Mouse (Mus musculus): ENCODE data around the gene Bhlhb9.
"Not testable (repeated sequence)": the region's sequence is repeated elsewhere in the genome, so short reads cannot be mapped to it uniquely, and the experiment has no call there.

Bhlhb9 gene

DNA sequence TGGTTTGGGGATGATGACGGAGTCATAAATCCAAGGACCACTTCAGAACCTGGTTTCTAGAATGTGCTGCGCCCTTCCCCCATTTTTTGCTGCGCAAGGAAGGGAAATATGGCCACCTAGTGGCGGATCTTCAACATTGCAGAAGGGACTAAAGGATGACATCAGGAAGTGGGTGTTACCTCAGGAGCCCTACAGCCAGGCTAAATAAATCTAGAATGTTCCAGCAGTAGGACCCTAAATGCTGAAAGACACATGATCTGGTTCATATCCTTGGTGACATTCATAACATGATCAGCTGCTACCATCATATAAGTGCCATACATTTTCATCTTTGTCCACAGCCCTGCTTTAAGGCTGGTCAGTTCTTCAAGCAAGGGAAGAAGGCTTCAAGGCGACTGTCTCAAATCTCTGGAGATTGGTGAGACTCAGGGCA, at the start of gene Bhlhb9:
TSS of gene Bhlhb9 (plus strand) at position 383 of the 433 bp plus-strand sequence.
- peak; percentile 63 for DNase-seq

DNA sequence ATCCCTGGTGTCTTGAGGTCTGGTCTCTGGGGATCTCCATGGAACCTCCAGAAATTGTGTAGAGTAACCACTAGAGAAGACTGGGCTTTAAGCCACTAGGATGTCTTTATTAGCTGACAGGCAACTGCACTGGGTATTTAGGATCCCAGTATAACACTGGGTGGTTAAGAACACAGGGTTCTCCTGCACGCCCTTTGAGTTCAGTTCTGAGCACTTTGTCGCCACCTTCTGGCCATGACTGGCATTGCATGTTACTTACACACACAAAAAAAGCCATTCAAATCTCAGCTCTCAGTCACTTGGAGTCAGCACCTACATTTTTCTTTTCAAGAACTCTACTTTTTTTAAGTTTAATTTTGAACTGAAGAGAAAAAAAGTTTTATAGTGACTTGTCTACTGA, 44.6 kb upstream of the Bhlhb9 start:
- DNase-seq, result peak; percentile 62

DNA sequence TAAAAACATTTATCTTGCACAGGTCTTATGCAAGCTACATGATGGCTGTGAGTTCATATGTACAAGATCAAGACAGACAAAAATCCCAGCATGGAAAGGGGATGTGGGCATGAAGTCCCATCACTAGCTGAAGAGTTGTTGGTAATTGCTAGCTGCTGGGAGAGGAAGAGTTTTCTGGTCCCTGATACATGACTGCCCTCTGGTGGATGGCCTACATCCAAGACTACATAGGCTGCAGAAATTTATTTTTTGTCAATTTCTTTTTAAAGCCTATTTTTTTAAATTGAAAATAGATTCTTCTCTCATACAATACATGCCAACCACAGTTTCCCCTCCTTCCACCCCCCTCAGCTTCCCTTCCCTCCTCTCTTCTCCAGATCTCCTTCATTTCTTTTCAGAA, 35.7 kb upstream of the Bhlhb9 start:
- DNase-seq, result peak; percentile 5

DNA sequence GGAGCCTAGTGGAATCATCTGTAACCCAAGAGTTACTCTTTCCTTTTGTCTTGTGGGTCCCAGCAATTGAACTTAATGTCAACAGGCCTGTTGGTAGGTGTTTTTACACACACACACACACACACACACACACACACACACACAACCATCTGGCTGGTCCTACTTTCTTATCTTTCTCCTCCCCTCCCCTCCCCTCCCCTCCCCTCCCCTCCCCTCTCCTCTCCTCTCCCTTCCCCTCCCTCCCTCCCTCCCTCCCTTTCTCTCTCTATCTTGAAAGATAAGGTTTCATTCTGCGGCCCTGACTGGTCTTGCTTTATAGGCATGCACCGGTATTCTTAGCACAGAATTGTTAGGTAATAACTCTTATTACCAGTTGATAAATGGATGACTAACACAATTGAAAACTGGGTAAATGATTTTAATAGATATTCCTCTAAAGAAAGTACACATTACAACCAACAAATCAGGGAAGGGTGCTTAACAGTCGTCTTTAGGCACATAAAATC, 29.3 kb upstream of the Bhlhb9 start:
- DNase-seq, result no peak

DNA sequence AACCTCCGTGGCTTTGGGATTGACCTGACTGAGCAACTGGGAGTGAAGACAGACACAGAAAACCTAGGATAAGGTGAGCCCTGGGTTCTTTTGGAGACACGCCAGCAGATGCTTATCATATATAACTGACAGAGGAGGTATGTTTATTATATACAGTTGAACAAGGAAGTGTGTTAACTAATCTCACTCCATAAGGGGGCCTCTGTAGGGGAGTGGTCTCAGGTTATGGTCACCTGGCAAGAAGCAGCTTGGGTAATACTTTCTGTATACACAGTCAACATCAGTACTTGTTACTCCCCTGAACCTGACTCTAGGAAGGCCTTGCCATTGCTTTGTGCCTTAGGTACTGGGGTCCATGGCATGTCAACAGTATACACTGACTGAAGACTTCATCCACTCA, 28.8 kb upstream of the Bhlhb9 start:
- no peak for DNase-seq

DNA sequence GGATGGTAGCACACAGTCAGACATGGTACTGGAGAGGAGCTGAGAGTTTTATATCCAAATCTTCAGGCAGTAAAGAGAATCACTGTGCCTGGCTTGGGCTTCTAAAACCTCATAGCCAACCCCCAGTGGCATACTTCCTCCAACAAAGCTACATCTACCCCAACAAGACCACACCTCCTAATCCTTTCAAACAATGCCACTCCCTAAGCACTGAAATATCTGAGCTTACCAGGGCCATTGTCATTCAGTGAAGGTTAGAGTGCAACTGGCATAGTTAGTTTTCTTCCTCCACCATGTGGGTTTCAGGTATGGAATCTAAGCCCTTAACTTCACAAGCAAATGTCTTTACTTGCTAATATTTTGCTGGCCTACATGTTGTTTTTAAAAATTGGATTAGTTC, 5.9 kb upstream of the Bhlhb9 start:
- DNase-seq, result no peak

DNA sequence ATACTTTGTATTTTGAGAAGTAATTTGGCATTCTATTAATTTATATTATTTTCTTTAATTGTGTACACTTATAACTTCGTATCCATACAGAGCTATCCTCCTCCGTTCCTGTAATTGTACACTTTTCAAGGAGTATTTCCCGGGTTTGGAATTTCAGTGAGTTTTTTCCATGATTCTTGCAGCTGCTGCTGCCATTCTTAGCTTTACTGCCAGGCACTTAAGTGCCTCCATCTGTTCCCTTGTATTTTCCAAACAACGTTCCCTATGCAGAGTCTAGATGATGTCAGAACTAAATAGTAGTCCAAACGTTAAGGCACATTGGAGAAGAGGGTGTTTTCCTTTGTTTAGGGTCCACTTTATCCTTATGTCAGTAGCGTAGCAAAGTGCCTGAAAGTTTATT, 5.1 kb upstream of the Bhlhb9 start:
- no peak for DNase-seq

DNA sequence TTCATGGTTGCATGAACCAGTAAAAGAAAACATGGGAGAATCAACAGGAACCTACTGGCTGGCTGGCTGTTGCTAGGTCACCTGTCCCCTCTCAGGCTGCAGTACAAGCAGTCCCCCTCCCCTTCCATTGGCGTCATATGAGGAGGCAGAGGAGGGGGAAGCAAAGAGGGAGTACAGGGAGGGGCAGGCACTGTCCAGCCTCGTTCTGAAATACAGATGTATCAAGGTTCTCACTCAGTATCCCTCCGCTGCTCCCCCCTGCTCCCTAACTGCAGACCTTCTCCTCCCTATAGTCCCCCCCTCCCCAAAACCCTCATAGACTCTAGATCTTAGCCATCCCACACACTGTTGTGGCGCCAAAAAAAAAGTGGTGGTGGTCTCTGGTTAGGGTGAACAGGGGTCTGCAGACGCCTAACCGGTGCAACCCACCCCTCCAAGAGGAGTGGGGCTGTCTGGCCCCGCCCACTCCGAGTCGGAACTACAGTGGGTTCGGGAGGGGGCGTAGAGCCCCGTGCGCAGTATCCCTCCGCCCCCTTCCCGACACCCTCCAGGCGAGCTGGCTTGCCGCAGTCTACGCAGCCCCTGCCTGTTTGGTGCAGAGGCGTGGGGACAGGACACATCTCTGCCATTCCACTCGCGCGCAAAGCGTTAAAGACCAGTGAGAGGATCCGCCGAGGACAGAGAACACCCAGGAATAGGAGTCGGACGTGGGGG, 1.6 kb upstream of the Bhlhb9 start:
- peak; percentile 79 for DNase-seq

DNA sequence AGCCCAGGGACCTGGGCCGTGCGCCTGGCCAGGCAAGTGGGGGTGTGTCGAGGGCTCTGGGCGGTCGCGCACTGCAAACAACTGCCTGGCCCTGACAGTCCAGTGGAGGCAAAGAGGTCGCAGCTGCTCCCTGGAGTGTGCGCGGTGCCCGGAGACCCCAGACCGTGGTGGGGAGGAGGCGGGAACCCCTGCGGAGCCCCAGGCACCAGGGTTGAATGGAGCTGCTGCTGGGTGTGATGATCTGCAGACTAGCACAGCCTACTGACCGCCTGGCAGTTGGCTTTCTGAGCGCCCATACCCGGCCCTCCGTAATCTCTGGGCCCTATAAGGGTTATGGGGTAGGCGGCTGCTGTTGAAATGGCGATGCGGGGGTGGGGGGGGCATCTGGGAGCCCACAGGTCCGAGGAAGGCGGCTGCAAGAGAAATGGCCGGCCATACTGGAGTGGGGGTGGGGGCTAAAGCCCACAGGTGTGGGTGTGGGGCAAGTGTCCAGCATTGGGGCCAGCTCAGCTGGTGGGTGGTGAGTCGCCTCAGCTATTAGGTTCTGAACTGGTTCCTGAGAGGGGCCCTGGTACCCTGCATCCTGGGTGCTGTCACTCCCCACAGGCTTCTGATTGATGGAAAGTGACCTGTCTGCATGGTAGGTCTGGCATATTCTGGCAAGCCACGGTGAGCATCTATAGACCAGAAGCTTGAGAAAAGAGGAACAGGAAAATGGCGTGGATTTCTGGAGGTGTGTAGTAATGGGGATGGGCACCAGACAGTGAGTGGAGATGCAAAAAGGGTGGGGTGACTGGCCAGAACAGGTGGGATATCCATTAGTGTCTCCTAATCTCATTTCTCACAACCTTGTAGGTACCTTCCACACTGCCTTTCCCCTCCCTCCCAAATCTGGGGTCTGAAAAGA, 836 bp upstream of the Bhlhb9 start:
- DNase-seq, result peak; percentile 18

DNA sequence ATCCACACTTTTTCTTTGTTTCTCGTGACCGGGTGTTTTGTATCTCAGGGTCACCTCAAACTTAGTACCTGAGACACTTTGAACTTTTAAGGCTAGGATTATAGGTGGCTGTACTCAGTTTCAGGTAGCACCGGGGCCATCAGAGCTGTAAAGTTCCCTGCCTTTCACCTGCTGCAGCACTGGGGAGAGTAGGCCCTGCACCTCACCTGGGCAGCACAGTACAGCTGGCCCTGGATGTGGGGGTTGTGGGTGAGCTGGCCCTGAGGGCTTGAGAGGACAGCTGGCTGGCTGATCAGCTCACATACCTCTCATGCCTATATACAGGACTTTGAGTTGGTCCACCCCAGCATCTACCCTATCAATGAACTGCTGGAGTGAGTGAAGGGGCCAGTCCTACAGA, 6.8 kb downstream of the Bhlhb9 start:
- no peak for DNase-seq

DNA sequence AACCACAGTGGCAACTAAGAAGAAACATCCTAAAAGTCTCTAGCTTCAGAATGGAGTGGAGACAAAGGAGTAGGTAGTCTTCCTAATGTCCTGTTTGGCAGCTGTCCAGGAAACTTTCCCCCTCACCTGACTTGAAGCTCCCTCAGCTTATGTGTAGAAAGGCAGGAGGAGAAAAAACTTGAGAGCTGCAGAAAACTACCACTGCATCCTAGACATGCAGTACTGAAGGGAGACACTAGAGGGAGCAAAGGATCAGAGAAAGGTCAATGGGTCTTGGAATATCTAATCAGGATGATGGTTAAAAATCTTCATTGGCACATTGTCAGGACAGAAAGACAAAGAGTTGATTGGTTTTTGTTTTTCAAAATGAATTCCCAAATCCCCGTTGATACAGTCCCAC, 8.4 kb downstream of the Bhlhb9 start:
- DNase-seq, result peak; percentile 46

DNA sequence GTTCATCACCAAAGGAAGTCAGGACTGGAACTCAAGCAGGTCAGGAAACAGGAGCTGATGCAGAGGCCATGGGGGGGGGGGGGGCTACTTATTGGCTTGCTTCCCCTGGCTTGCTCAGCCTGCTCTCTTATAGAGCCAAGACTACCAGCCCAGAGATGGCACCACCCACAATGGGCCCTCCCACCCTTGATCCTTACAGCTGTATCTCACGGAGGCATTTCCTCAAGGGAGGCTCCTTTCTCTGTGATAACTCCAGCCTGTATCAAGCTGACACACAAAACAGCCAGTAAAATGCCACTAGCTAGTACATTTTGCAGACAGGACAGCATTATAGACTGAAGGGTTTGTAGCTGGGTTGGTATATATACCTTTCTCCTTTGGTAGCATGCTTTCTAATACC, 38.5 kb downstream of the Bhlhb9 start:
- DNase-seq, result not testable (repeated sequence)

DNA sequence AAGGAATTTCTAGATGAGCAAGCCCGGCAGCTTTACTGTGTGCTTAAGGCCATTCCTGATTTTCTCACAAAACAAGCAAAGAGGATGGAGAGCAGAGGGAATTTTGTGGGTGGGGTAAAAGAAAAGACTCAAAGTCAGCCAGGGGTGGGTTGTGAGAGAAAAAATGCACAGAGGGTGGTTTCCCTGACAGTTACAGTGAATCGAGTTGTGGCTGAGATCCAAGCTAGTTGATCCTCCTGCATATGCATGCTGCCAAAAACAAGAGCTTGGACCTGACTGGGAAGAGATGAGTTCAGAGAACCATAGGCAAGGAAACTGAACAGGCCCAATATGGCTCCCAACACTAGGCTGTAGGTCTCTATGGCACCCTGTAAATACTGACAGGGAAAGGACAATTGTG, 40.5 kb downstream of the Bhlhb9 start:
- no peak for DNase-seq

DNA sequence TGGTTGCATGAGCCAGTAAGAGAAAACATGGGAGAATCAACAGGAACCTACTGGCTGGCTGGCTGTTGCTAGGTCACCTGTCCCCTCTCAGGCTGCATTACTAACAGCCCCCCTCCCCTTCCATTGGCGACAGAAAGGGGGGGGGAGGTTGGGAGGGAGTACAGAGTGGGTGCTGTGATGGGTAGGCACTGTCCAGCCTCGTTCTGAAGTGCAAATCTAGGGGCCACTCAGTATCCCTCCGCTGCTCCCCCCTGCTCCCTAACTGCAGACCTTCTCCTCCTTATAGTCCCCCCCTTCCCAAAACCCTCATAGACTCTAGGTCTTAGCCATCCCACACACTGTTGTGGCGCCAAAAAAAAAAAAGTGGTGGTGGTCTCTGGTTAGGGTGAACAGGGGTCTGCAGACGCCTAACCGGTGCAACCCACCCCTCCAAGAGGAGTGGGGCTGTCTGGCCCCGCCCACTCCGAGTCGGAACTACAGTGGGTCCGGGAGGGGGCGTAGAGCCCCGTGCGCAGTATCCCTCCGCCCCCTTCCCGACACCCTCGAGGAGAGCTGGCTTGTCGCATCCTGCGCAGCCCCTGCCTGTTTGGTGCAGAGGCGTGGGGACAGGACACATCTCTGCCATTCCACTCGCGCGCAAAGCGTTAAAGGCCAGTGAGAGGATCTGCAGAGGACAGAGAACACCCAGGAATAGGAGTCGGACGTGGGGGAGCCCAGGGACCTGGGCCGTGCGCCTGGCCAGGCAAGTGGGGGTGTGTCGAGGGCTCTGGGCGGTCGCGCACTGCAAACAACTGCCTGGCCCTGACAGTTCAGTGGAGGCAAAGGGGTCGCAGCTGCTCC, 41.3 kb downstream of the Bhlhb9 start, which contains the start of gene Gprasp2:
TSS of gene Gprasp2 (plus strand) at position 514 of the 840 bp plus-strand sequence.
- DNase-seq, result peak; percentile 71

DNA sequence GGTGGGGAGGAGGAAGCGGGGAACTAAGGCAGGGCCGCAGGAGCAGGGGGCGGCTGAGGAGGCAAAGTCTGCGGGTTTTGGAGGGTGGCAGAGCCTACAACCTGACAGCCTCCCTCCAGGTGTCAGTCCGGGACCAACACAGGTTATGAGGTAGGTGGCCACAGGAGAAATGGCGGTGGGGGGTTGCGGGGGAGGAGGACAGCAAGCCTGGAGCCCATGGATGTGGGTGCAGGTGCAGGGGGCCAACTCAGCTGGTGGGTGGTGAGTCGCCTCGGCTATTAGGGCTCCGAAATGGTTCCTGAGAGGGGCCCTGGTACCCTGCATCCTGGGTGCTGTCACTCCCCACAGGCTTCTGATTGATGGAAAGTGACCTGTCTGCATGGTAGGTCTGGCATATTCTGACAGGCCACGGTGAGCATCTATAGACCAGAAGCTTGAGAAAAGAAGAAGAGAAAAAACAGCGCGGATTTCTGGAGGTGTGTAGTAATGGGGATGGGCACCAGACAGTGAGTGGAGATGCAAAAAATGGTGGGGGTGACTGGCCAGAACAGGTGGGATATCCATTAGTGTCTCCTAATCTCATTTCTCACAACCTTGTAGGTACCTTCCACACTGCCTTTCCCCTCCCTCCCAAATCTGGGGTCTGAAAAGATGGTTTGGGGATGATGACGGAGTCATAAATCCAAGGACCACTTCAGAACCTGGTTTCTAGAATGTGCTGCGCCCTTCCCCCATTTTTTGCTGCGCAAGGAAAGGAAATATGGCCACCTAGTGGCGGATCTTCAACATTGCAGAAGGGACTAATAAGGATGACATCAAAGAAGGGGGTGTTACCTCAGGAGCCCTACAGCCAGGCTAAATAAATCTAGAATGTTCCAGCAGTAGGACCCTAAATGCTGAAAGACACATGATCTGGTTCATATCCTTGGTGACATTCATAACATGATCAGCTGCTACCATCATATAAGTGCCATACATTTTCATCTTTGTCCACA, 42.3 kb downstream of the Bhlhb9 start:
- peak; percentile 54 for DNase-seq

DNA sequence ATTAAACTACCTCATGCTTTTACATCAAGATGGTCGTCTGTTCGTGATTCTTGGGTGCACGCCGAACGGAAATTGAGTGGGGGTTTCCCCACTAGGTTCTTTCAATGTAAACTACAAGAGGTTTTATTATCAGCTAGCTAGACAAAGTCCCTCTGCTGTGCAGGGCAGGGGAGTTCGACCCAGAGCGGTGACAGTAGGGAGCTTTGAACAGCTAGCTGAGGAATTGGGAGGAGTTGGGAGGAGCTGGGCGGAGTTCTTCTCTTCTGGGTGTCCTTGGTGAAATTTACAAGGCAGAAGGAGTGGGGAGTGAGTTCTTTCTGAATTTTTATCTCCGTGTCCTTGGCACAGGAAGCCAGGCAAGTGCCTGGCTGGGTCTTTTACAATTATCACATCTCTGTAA, 69.4 kb downstream of the Bhlhb9 start:
- not testable (repeated sequence) for DNase-seq

DNA sequence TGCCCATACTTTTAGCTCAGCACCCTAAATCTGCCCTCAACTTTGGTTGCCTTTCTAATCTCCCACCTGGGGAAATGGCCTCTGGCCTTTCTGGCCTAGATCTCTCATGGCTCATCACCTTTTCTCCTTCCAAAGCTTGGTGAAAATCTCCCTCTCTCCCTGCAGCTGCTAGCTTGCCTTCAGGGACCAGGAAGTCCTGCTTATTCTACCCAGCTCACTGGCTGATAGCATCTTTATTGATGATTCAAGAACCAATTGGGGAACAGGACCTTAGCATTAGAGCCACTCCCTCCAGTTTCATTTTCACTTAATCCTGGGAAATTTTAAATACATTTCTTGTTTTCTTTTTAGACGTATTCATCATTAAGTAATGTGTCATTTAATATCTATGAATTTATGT, 79.3 kb downstream of the Bhlhb9 start:
- no peak for DNase-seq

DNA sequence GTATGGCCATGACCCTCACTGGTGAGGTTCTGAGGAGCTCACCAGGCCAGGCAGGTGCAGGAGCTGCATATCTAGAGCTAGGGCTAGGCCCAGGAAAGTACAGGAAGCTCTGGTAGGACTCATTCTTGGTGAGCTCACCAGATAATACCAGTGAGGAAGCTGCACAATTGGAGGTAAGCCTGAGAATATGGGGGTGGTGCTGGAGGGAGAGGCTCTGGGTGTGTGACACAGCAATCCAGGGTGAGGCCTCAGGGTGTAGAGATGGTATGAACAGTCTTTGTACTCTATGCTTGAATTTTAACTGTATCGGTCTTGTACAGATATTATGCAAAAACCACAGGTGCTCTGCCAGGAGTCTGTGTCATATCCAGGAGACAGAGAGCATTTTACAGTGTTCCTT, 82.2 kb downstream of the Bhlhb9 start:
- no peak for DNase-seq

DNA sequence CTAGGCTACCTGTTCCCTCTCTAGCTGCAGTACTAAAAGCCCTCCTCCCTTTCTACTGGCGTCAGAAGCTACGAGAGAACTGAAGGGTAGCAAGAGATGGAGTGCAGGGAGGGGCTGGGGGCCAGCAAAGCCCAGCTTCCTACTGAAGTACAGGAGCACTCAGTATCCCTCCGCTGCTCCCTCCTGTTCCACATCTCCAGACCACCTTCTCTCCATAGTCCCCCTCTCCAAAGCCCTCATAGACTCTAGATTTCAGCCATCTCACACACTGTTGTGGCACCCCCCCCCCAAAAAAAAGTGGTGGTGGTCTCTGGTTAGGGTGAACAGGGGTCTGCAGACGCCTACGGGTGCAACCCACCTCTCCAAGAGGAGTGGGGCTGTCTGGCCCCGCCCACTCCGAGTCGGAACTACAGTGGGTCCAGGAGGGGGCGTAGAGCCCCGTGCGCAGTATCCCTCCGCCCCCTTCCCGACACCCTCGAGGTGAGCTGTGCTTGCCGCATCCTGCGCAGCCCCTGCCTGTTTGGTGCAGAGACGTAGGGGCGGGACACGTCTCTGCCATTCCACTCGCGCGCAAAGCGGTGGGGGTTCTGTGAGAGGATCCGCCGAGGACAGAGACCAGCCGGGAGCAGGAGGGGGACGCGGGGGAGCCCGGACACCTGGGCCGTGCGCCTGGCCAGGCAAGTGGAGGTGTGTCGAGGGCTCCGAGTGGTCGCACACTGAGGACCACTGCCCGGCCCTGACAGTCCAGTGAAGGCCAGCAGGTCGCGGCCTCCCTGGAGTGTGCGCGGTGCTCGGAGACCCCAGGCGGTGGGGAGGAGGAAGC, 88.2 kb downstream of the Bhlhb9 start:
- peak; percentile 90 for DNase-seq

DNA sequence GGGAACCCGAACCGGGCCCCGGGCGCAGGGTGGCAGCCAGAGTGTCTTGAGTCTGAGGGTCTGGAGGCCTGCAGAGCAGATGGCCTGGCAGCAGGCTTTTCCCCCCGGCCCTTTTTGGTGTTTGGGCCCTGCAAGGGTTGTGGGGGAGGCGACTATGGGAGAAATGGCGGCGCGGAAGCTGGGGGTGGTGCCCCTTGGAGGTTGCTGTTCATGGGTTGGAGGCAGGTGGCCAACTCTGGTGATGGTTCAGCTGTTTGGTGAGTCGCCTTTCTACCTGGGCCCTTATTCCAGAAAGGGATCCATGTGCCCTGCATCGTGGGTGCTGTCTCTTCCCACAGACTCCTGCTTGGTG, 88.8 kb downstream of the Bhlhb9 start:
- peak; percentile 59 for DNase-seq

DNA sequence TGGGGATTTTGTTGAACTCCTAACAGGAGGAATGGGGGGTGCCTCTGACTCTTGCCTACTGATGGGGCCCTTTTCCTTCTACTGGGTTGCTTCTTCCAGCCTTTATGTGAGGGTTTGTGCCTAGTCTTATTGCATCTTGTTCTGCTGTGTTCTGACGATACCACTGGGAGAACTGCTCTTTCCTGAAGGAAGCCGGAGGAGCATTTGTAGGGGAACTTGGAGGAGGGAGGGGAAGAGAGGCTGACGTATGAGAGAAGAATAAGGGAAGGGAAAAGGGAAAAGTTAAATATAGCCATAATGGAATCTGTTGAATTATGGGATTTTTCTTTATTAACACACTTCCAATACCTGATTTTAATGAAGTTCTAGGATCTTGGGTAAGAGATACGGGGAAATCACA, 119.2 kb downstream of the Bhlhb9 start:
- DNase-seq, result no peak

Measured in thymus, postnatal 14 days (tissue).